Mouse (Mus musculus) embryo, embryonic 11.5 days (tissue): Measurements from ENCODE around the gene Drg1.

ENCODE experiments used
- DNase-seq: peaks from one replicate; pipeline ENCODE4 v3.0.0-alpha.2; 2012; ENCODE audit warnings: low read depth, low spot score

Drg1 gene

DNA sequence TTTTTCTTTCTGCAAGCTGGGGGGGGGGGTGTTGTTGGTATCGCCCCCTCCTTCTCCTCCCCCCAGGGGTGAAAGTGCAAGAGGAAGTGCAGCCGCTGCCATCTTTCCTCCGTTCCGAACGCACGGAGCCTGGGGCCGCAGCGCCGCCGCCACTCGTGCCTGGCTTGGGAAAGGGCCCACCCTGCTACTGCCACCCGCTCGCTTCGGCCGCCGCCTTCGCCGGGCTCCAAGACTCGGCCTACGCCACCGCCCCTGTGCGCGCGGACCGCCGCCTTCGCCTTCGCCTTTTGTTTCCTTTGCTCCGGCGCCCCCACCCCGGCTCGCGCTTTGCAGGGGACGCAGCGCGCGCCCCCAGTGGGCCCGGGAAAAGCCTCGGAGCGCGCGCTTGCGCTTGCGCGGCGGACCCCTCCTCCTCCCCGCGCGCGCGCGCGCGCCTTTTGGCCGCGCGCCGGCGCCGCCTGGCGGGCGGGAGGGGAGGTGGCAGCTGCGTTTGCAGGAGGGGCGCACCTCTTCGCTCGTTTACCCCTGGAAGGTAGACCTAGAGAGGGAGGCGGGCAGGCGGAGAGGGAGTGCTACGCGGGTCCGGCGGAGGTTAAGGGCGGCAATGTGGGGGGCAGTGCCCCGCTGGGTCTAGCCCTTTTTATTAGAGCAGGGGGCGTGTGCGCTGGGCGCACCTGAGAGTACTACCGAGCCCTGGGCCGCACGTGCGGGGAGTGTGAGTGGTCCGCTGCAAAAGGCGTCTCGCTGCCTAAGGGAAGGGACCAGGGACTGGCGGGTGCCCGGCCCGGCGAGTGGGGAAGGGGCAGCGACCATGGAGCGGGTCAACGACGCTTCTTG, 23.8 kb upstream of the Drg1 start:
- peak; percentile 87 for DNase-seq

- peak; percentile 86 for DNase-seq
Observed at GRCm38 (mm10) chr11:3289302-3289802, 23.1 kb upstream of the Drg1 start.

DNA sequence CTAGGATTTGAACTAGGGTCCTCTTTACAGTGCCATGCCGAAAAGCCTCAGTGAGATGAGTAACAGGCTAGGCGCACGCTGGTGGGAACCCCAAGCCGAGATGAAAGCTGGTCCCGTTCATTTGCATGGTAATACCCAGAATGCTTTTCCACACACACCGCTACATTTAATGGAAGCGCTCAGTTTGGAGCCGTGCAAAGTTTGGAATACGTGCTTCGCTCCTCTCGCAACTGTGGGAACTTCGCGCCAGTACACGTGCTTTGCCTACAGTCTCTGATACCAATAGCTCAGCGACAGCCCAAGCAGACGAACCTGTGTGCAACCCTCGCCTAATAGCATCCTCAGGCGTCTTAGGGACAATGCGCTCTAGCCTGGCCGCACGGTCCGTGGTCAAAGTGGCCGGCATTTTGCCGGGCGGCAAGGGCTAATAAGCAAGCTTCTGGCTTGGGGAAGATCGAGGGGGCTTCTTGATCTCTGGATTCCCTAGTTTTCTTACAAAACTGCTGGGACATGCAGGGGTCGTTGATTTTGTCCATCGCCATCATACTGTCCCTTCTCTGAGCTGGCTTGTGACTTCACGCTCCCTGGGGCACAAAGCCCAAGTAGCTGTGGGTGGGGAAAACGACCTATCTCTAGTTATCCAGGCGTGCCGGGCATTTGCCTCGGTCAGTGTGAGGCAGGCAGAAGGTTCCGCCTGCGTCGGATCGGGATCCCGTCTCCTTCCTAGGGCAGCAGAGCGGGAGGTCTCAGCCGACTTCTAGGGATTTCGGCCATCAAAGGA, 22.5 kb upstream of the Drg1 start, which contains the start of gene Patz1:
TSS of gene Patz1 (plus strand) at position 354 of the 781 bp plus-strand sequence.
- peak; percentile 44 for DNase-seq

- no peak for DNase-seq
Observed at GRCm38 (mm10) chr11:3287921-3288320, 21.7 kb upstream of the Drg1 start.

- DNase-seq = no peak
Observed at GRCm38 (mm10) chr11:3287131-3287530, 20.9 kb upstream of the Drg1 start.

- DNase-seq = no peak
Observed at GRCm38 (mm10) chr11:3285940-3286339, 19.7 kb upstream of the Drg1 start.

- no peak for DNase-seq
Observed at GRCm38 (mm10) chr11:3283645-3284044, 17.4 kb upstream of the Drg1 start.

DNA sequence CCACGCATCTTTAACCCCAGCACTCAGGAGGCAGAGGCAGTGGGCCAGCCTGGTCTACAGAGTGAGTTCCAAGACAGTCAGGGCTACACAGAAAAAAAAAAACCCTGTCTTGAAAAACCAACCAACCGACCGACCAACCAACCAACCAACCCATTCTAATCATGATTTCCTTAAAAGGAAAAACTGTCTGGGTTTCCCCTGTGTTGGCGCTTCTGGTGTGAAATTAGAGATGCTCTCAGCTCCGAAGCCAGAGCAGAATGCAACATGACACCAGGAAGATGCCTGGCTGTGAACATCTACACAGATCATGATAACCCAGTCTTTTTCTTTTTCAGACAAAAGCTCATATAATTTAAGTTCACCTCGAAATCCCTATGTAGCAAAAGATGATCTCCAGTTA, 16.7 kb upstream of the Drg1 start:
- DNase-seq = no peak

GRCm38 (mm10) chr11:3279729-3280128, 13.5 kb upstream of the Drg1 start:
- DNase-seq = no peak

DNA sequence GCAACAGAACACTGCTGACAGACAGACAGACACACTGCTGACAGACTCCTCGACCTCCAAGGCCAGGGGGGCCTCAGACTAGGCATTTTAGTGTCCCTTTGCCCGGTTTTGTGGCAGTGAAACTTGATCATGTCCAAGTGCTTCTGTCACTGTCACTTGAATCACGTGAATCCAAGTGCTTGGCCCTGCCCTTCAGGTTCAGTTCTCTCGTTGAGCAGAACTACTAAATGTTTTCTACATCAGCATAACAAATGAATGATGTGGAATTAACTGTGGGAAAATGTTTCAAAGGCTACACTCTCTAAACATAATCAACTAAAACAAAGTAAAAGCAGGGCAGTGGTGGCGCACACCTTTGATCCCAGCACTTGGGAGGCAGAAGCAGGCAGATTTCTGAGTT, 12.1 kb upstream of the Drg1 start:
- DNase-seq = no peak

GRCm38 (mm10) chr11:3269241-3269640, 3.0 kb upstream of the Drg1 start:
- DNase-seq = no peak

GRCm38 (mm10) chr11:3267133-3267532, 918 bp upstream of the Drg1 start:
- DNase-seq = no peak

DNA sequence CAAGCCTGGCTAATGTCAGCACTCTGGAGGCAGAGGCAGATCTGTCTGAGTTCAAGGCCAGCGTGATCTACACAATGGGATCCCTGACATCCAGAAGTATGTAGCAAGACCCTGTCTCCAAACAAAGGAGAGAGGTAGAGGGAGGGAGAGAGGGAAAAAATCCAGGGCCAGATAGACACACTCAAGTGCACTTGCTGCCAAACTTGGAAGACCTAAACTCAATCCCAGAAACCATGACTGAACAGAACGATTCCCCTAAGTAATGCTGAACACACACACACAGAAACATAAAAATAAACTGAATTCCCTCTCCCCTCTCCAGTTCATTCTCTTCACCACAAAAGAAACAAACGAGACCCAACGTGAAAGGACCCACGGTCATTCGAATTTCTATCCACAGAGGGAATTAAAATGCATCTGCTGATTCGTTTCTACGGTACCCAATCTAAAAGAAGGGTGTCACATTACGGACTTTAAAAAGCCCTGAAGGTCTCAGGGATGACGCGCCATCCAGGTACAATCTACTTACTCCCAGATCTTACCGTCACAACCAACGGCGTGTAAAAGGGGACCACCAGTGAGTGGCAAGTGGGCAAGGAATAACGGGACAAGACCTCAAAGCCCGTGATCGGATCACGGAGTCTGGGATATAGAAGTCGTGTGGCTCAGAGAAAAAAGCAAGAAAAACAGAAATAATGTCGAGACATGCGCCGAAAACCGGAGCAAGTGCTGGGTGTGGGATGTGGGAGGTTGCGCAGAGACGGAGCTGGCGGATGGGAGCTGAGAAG, 730 bp downstream of the Drg1 start:
- peak; percentile 53 for DNase-seq

DNA sequence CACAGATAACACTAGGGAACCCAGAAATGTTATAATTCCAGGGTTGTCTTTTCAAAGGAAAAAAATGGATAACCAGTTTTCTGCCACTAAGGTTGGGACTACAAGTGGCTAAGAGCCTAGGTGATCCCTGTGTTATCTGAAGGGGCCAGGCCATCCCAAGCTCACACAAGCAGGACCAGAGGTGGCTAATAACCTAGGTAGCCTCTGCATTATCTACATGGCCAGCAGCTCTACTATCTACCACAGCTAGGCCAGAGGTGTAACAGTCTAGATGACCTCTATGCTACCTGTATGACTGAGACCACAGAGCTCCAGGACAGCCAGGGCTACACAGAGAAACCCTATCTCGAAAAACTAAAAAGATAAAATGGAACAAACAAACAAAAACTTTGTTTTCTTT, 6.7 kb downstream of the Drg1 start:
- DNase-seq = no peak

DNA sequence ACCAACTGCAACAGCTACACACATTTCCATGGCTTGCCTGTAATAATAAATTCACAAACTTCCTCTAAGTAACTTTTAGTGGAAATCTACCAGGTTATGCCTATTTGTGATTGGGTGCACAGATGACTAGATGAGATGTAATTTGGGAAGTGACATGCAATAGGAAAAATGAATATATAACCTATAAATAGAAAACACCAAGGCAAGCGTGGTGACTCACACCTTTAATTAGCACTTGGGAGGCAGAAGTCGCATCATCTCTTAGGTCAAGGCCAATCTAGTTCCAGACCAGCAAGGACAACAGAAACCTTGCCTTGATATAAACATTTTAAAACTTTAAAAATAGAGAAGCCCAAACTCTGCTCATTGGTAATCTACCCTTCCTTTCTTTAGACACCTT, 18.8 kb downstream of the Drg1 start:
- no peak for DNase-seq

DNA sequence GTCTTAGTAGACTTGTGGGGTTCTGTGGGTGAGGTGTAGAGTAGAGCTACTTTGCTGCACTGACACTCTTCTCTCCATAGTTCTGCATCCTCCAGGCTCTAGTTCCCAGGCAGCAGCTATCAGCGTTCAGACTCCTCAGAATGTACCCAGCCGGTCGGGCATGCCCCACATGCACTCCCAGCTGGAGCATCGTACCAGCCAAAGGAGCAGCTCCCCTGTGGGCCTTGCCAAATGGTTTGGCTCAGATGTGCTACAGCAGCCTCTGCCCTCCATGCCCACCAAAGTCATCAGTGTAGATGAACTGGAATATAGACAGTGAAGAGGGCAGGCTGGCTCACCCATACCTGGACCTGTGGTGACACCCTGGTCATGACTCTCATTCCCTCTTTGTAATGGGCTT, 22.4 kb downstream of the Drg1 start:
- no peak for DNase-seq

DNA sequence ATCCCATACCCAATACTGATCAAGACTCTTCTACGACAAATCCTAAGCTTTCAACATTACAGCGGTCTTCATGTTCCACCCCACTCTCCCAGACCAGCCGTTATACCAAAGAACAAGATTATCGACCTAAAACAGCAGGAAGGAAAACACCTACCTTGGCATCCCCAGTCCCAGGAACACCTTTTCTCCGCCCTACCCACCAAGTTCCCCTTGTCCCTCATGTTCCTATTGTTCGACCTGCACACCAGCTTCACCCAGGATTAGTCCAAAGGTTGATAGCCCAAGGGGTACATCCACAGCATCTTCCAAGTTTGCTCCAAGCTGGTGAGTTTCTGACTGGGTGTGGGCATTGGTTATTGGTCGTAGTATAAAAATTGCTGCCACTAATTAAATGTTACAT, 23.8 kb downstream of the Drg1 start:
- no peak for DNase-seq

- no peak for DNase-seq
Observed at GRCm38 (mm10) chr11:3235277-3235676, 30.9 kb downstream of the Drg1 start.

DNA sequence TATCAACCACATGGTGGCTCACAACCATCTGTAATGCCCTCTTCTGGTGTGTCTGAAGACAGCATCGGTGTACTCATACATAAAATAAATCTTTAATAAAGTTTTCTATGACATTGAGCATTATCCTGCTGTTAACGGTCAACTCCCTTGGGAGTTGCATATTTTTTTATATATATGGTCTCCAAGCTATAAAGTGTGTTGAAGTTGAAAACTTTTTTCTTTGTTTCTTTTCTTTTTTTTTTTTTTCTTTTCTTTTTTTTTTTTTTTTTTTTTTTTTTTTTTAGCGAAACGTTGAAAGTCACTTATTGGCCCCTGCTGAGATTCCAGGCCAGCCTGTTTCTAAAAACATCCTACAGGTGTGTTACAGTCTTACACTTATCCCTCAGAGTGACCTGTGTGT, 32.5 kb downstream of the Drg1 start:
- no peak for DNase-seq

- DNase-seq = no peak
Observed at GRCm38 (mm10) chr11:3232248-3232647, 34.0 kb downstream of the Drg1 start.

DNA sequence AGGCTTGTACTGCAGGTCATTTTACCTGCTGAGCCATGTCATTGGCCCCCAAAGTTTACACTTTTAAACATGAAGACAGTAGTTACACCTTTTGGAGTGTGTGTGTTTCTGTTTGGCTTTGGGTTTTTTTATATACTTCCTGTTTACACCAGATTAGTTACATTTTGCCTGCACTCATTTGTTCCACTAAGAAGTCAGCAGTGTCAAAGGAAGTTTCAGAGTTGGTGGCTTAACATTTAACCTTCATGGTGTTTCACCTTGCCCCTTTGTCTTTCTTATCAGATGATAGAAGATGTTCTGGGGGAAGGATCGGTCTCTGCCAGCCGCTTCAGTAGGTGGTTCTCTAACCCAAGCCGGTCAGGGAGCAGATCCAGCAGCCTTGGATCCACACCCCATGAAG, 39.1 kb downstream of the Drg1 start:
- DNase-seq = no peak

DNA sequence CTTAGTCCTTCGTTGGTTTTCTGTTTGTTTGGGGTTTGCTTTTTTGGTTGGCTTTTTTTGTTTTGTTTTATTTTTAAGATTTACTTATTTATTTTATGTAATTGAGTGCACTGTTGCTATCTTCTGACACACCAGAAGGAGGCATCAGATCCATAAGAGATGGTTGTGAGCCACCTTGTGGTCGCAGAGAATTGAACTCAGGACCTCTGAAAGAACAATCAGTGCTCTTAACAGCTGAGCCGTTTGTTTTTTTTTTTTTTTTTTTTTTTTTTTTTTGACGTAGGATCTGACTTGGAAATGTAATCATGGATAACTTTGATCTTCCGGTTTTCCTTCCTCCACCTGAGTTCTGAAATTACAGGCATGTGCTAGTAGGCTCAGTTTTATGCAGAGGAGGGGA, 43.1 kb downstream of the Drg1 start:
- no peak for DNase-seq
